In the genomic region with DNA sequence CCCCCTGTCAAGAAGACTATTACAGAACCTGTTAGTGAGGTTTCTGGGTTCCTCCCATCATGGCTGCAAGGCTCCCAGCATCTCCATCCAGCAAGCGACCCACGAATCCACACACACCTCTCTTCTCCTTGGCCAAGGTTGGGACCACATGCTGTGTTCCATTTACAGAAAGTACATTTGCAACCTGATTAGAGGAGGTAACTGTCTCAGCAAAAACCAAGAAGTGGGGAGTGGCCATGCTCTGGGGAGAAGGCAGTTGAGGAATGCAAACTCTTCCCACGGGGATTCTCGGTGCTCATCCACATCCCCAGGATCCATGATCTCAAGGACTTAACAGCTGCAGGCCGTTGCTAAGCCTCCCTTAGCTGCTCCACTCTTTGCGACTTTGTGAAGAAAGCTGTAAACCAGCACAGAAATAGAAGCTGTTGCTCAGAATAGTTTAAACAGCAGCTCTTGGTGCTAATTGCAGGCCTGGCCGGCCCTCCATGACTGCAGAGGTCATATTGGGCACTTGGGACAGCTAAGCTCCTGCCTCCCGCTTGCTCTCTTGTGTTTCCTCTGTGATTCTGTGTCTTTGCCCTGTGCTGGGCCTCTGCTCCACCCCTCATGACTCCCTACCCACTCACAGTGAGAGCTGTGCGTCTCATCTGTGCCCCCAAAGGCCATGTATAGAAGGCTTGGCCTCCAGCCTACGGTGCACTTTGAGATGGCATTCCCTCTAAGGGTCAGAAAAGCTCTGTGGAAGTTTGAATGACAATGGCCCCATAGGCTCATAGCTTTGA, we compare ENCODE assay signal across 14 mouse cellular contexts. TPM values are rescaled to one million over a fixed set of nuclear protein-coding genes. Genes with fewer than 3 reads are reported as not detected.
DNase-seq lines count a peak whose midpoint lies in the region; TF ChIP-seq lines count a peak whose summit lies in the region.
"Had no signal": no experiment of that assay in that cellular context is flagged by ENCODE, and none has a peak within 500 bp of the region (broad histone marks: within the 10 kb centered on the region; RNA-seq: fewer than 3 reads in every experiment).

No protein-coding gene starts in this region.

- H3K4me1 ChIP-seq in heart, embryonic 10.5 days = peaks cover 23% of the 10 kb centered on the region
- H3K4me1 ChIP-seq in CH12.LX (ENCODE audit: control insufficient read depth in 1 of 2, insufficient read depth in 2 of 2) = peaks cover 31 to 53% of the 10 kb centered on the region in 2 experiments
- H3K4me1 ChIP-seq: neural tube, embryonic 12.5 days had no signal

- H3K79me2 ChIP-seq in CH12.LX (replicated peaks; ENCODE audit: control insufficient read depth, extremely low read depth, insufficient read depth, poor library complexity, severe bottlenecking) = no peaks in the 10 kb centered on the region
- H3K79me2 ChIP-seq in macrophage (ENCODE audit: inconsistent target) = no peaks in the 10 kb centered on the region

- no peak overlapping the region for H3K4me2 ChIP-seq in CH12.LX (ENCODE audit: insufficient read depth, low read depth, poor library complexity, severe bottlenecking)
- H3K4me2 ChIP-seq: liver, embryonic 11.5 days; neural tube, embryonic 12.5 days had no signal

- H3K4me3 ChIP-seq in heart, embryonic 10.5 days = no peak overlapping the region
- H3K4me3 ChIP-seq in CH12.LX (replicated peaks in 1 of 3; ENCODE audit: low read depth in 2 of 3, low read length in 2 of 3, poor library complexity in 1 of 3) (no peak overlapping the region), macrophage (ENCODE audit: inconsistent target) (no peak overlapping the region)
- H3K4me3 ChIP-seq: neural tube, embryonic 12.5 days had no signal

- no peak overlapping the region for H3K9ac ChIP-seq in CH12.LX (ENCODE audit: insufficient read depth, low read depth)
- H3K9ac ChIP-seq: neural tube, embryonic 12.5 days had no signal

- no peak for TF ChIP-seq RAD21 in CH12.LX (IDR thresholded peaks at IDR 0.05; ENCODE audit: low read depth, low read length)

- peaks cover 19% of the 10 kb centered on the region for H3K36me3 ChIP-seq in heart, embryonic 10.5 days
- H3K36me3 ChIP-seq in CH12.LX (replicated peaks in 1 of 2; ENCODE audit: control insufficient read depth in 1 of 2, insufficient read depth in 1 of 2, low read length in 1 of 2) = peaks cover 11 to 57% of the 10 kb centered on the region in 2 experiments
- no peaks in the 10 kb centered on the region for H3K36me3 ChIP-seq in macrophage (ENCODE audit: inconsistent target)

- TF ChIP-seq POLR2A in CH12.LX (IDR thresholded peaks at IDR 0.05; ENCODE audit: low read depth, low read length) = no peak

- H3K27ac ChIP-seq in heart, embryonic 10.5 days = peak overlapping the region; percentile 48; the same call in 1 of the 2 replicates
- H3K27ac ChIP-seq in CH12.LX (ENCODE audit: insufficient read depth, low read depth) (no peak overlapping the region), macrophage (peak overlapping the region; percentile 54)
- H3K27ac ChIP-seq: neural tube, embryonic 12.5 days had no signal

- no peak for TF ChIP-seq EP300 in CH12.LX (IDR thresholded peaks at IDR 0.05; ENCODE audit: low read length)

- dilution Hi-C loops in CH12.LX (cut with MboI; ENCODE audit: extremely low pct_ligation_motif_present, extremely low pct_unique_long_range_greater_than_20kb, low sequenced_read_pairs) = no loop called here

- H3K27me3 ChIP-seq in heart, embryonic 10.5 days (ENCODE audit: insufficient read depth, poor library complexity, severe bottlenecking) = no peaks in the 10 kb centered on the region
- H3K27me3 ChIP-seq in CH12.LX (replicated peaks) = no peaks in the 10 kb centered on the region
- H3K27me3 ChIP-seq: neural tube, embryonic 12.5 days had no signal

- in situ Hi-C loops in CH12.LX (cut with MboI; ENCODE audit: low pct_ligation_motif_present, low pct_unique_long_range_greater_than_20kb, low sequenced_read_pairs) = no loop called here

- WGBS in heart, embryonic 10.5 days = 65% methylated on average over 10 of the region's 10 CpGs
- 89% methylated on average over 8 of the region's 10 CpGs for WGBS in macrophage (ENCODE audit: missing documents)

- DNase-seq in heart, embryonic 10.5 days (ENCODE audit: low spot score) = no peak
- DNase-seq in heart, adult 9 months (ENCODE audit: low spot score in 2 of 2) = no peak
- DNase-seq in CH12.LX (ENCODE audit: extremely low read depth) = no peak
- peak; percentile 55 for DNase-seq in WW6 (ENCODE audit: low read depth, low spot score)
- no peak for DNase-seq in right cerebral cortex, postnatal 25 days
- DNase-seq in cerebellum, adult 11-12 months = no peak
- DNase-seq: adrenal gland, postnatal 14 days; cerebellum, postnatal 10 days; gastrocnemius, postnatal 25 days; spleen, adult 18-20 months; thymus, postnatal 25 days had no signal

- 0 out of 2 replicates have a peak, but pooled peaks cover 3% of the 10 kb centered on the region for H3K9me3 ChIP-seq in heart, embryonic 10.5 days
- H3K9me3 ChIP-seq in CH12.LX (replicated peaks; ENCODE audit: low read length) = peaks cover 6% of the 10 kb centered on the region

- TF ChIP-seq CTCF in CH12.LX (conservative IDR thresholded peaks at IDR 0.05 in 1 of 2, IDR thresholded peaks at IDR 0.05 in 1 of 2; ENCODE audit: low read depth in 2 of 2, low read length in 2 of 2) = no peak

TF ChIP-seq in CH12.LX, 34 proteins besides CTCF, POLR2A, EP300 and RAD21:
- TF ChIP-seq ZMIZ1 (IDR thresholded peaks at IDR 0.05; ENCODE audit: low read depth, low read length) = no peak
- TF ChIP-seq MAZ (IDR thresholded peaks at IDR 0.05; ENCODE audit: low read depth, low read length) = no peak
- 0 out of 2 replicates have a peak, but pooled peaks have one; percentile 29 for TF ChIP-seq POLR2AphosphoS2 (IDR thresholded peaks at IDR 0.05; ENCODE audit: low read depth, low read length)

RNA-seq across cellular contexts. Expression of gene Lin9, which starts 34.0 kb away (rescaled TPM):
- 15.9 and 19.1 TPM in 2 replicates for polyA plus RNA-seq in heart, embryonic 10.5 days (2016; fragmentation: Nextera tagmentation; extraction: Ambion mirVana)
- total RNA-seq in CH12.LX (2012; rRNA removed) = 7.6 and 10.5 TPM in 2 replicates
- total RNA-seq in CH12.LX (2014; rRNA removed) = 24.5 and 24.7 TPM in 2 replicates
- 13.5 and 13.7 TPM in 2 replicates for polyA plus RNA-seq in CH12.LX (2012; ENCODE audit: insufficient read length, low read depth)
- total RNA-seq in macrophage (2018; cell fraction: chromatin; rRNA removed) = 10 to 100 TPM; 18.8 to 58.4 (median 31.6) TPM
- 10 to 100 TPM in 4 of 26 experiments, 1 to 10 TPM in 22; 5.3 to 10.4 (median 8.3) TPM for total RNA-seq in macrophage (2018; cell fraction: cytosol; rRNA removed)
- total RNA-seq in macrophage (2018; cell fraction: nucleus; rRNA removed) = 10 to 100 TPM in 24 of 26 experiments, 1 to 10 TPM in 2; 9.1 to 41.2 (median 20.7) TPM
- polyA plus RNA-seq in macrophage (2018) = 7.8 to 13.0 TPM (median 9.6 TPM) in 3 replicates

RNA-seq across cellular contexts. Expression of gene Parp1, which starts 38.3 kb away (rescaled TPM):
- 152 and 186 TPM in 2 replicates for polyA plus RNA-seq in heart, embryonic 10.5 days (2016; fragmentation: Nextera tagmentation; extraction: Ambion mirVana)
- total RNA-seq in CH12.LX (2012; rRNA removed) = 313 and 333 TPM in 2 replicates
- 304 and 310 TPM in 2 replicates for total RNA-seq in CH12.LX (2014; rRNA removed)
- polyA plus RNA-seq in CH12.LX (2012; ENCODE audit: insufficient read length, low read depth) = 310 and 344 TPM in 2 replicates
- total RNA-seq in macrophage (2018; cell fraction: chromatin; rRNA removed) = 100 to 1,000 TPM in 8 of 26 experiments, 10 to 100 TPM in 18; 13.0 to 151 (median 59.1) TPM
- 10 to 100 TPM; 45.6 to 81.5 (median 63.4) TPM for total RNA-seq in macrophage (2018; cell fraction: cytosol; rRNA removed)
- total RNA-seq in macrophage (2018; cell fraction: nucleus; rRNA removed) = 100 to 1,000 TPM in 1 of 26 experiments, 10 to 100 TPM in 25; 22.6 to 124 (median 45.1) TPM
- 56.6 to 110 TPM (median 59.5 TPM) in 3 replicates for polyA plus RNA-seq in macrophage (2018)
